Mouse (Mus musculus) neural tube, postnatal 0 days (tissue): ENCODE measurements around the gene Wdr20rt. TPM values are rescaled to one million over a fixed set of nuclear protein-coding genes. Genes with fewer than 3 reads are reported as not detected.

Experiments used
- polyA plus RNA-seq: library from polyadenylated mRNA; unstranded; fragments of >200 nt; fragmentation: Nextera tagmentation; extraction: Ambion mirVana; gene quantifications from 2 replicates; pipeline ENCODE4 v1.2.1, GENCODE M21; 2015

Wdr20rt gene
- not detected in 2 replicates for polyA plus RNA-seq

GRCm38 (mm10) chr12:65225467-65225945, at the start of gene Wdr20rt:
TSS of gene Wdr20rt (plus strand) at chr12:65225517.

Other genes with a start within 250 kb of the Wdr20rt start
- gene Prpf39, start 189.2 kb upstream of the Wdr20rt start, polyA plus RNA-seq = 39.7 and 40.6 TPM in 2 replicates
- 498 and 536 TPM in 2 replicates for gene Fkbp3, start 151.5 kb upstream of the Wdr20rt start, polyA plus RNA-seq
- 9.9 and 10.3 TPM in 2 replicates for gene Fancm, start 149.9 kb upstream of the Wdr20rt start, polyA plus RNA-seq
- 5.4 and 6.3 TPM in 2 replicates for gene Mis18bp1, start 52.9 kb upstream of the Wdr20rt start, polyA plus RNA-seq